Mouse (Mus musculus): ENCODE results near the gene Rpl22. TPM values are rescaled to one million over a fixed set of nuclear protein-coding genes. Genes with fewer than 3 reads are reported as not detected.

Gene Rpl22
- polyA plus RNA-seq, 1 experiment from 2014 or later, result 276 TPM

DNA sequence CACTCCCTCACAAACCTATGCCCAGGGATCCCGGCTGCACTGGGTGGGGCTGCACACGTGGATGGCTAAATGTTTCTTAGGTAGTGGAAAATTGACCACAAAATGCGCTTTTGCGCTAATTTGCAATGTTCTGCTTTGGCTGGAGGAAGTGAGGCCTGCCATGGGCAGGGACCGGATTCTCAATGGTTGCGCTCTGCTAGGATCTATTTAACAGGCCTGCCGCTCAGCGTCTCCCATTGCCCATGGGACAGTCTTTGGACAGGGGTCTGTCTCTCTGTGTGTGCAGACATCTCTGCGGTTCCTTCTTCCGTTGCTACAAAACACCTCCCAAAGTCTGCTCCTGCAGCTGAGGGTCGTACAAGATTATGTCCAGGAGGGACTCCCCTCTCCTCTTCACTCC is 34.6 kb upstream of the Rpl22 start:
- no peak for ATAC-seq (ENCODE audit: insufficient number of reproducible peaks, insufficient read depth, low FRiP score, low read depth)
- WGBS, result 18% methylated on average over 11 of the region's 11 CpGs
- H3K4me1 ChIP-seq (ENCODE audit: control insufficient read depth in 2 of 2, insufficient read depth in 2 of 2, low read length in 2 of 2), result peaks cover 3 to 9% of the 10 kb centered on the region in 2 experiments
- H3K9me3 ChIP-seq (ENCODE audit: control insufficient read depth, low read length), result no peaks in the 10 kb centered on the region
- no peak overlapping the region for H3K27ac ChIP-seq (replicated peaks in 1 of 2; ENCODE audit: control insufficient read depth in 1 of 2, insufficient read depth in 1 of 2, low read depth in 2 of 2, low read length in 2 of 2)
- H3K36me3 ChIP-seq (ENCODE audit: control insufficient read depth, insufficient read depth, low read length), result no peaks in the 10 kb centered on the region
- no peak overlapping the region for H3K9ac ChIP-seq (ENCODE audit: low read length)
- H3K4me2 ChIP-seq (ENCODE audit: low read length), result no peak overlapping the region
- H3K4me3 ChIP-seq (ENCODE audit: control insufficient read depth in 1 of 2, insufficient read depth in 1 of 2, low read depth in 1 of 2, low read length in 2 of 2), result no peak overlapping the region
- peaks cover 71% of the 10 kb centered on the region for H3K27me3 ChIP-seq (ENCODE audit: control insufficient read depth, insufficient read depth, low read length)

DNA sequence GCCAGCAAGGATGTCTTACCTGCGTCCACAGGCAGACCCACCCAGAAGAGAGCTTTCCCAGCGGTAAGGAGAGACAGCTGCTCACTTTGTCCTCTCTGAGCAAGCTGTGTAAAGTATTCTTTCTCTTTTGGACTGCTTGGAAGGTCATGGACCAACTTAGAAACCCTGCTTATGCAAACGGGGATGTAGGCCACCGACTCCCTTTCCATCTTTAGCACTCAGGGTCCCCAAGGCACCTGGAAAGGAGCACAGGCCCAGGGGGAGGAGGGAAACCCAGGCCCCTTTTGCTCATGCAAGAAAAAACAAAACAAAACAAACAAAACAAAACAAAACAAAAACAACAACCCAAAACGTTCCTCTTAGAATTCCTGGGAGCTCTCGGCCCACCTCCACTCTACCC is 34.0 kb upstream of the Rpl22 start, which contains the start of gene Hes3:
Gene Hes3 (minus strand): TSS at position 101 of the 400 bp plus-strand sequence.
- no peaks in the 10 kb centered on the region for H3K36me3 ChIP-seq (ENCODE audit: control insufficient read depth, insufficient read depth, low read length)
- H3K9me3 ChIP-seq (ENCODE audit: control insufficient read depth, low read length), result no peaks in the 10 kb centered on the region
- 26% methylated on average over 6 of the region's 6 CpGs for WGBS
- no peak within 1 kb of the TSS for H3K27ac ChIP-seq (replicated peaks in 1 of 2; ENCODE audit: control insufficient read depth in 1 of 2, insufficient read depth in 1 of 2, low read depth in 2 of 2, low read length in 2 of 2)
- ATAC-seq (ENCODE audit: insufficient number of reproducible peaks, insufficient read depth, low FRiP score, low read depth), result no peak
- H3K9ac ChIP-seq (ENCODE audit: low read length), result no peak within 1 kb of the TSS
- H3K4me3 ChIP-seq (ENCODE audit: control insufficient read depth in 1 of 2, insufficient read depth in 1 of 2, low read depth in 1 of 2, low read length in 2 of 2), result peak within 1 kb of the TSS in 1 of 2 experiments; percentile 21; a peak in 1 of 4 replicates
- H3K4me1 ChIP-seq (ENCODE audit: control insufficient read depth in 2 of 2, insufficient read depth in 2 of 2, low read length in 2 of 2), result peaks cover 6% of the 10 kb centered on the region in 2 experiments; a peak in 3 of 4 replicates
- peaks cover 65% of the 10 kb centered on the region for H3K27me3 ChIP-seq (ENCODE audit: control insufficient read depth, insufficient read depth, low read length)
- H3K4me2 ChIP-seq (ENCODE audit: low read length), result peak within 1 kb of the TSS; percentile 29

DNA sequence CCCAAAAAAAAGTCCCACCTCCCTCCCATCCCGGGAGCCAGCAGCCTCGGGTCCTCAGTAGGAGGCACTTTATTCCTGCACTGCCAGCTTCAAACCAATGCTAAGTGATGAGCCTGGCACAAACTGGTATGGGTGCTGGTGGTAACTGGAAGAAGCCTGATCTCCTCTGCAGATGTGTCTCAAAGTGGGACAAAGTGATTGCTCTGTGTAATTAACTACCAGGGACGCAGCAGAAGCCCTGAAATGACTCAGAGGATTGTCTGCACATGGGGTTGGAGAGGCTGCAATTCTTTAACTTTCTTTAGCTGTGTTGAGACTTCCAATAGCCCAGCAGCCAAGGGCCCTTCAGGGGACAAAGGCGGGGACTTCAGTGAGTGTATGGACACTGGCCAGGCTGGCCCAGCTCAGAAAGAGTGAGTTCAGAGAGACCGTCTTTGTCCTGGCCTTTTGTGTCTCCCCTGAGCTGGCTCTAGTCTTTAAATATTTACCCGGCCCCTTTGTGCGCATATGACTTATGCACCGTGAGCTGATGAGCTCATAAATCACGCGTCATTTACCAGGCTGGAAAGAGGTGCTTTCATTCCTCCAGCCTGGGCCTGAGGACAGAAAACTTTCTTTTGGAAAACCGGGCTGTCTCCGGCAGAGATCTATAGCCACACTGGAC is 33.3 kb upstream of the Rpl22 start:
- Histone ChIP-seq H3K9ac (ENCODE audit: low read length) (no peak overlapping the region), H3K36me3 (ENCODE audit: control insufficient read depth, insufficient read depth, low read length) (no peaks in the 10 kb centered on the region), H3K9me3 (ENCODE audit: control insufficient read depth, low read length) (no peaks in the 10 kb centered on the region), H3K4me3 (ENCODE audit: control insufficient read depth in 1 of 2, insufficient read depth in 1 of 2, low read depth in 1 of 2, low read length in 2 of 2) (no peak overlapping the region), H3K27me3 (ENCODE audit: control insufficient read depth, insufficient read depth, low read length) (peaks cover 59% of the 10 kb centered on the region), H3K4me1 (ENCODE audit: control insufficient read depth in 2 of 2, insufficient read depth in 2 of 2, low read length in 2 of 2) (peaks cover 6% of the 10 kb centered on the region in 2 experiments; a peak in 3 of 4 replicates), H3K27ac (replicated peaks in 1 of 2; ENCODE audit: control insufficient read depth in 1 of 2, insufficient read depth in 1 of 2, low read depth in 2 of 2, low read length in 2 of 2) (no peak overlapping the region), H3K4me2 (ENCODE audit: low read length) (no peak overlapping the region)
- WGBS, result 45% methylated on average over 12 of the region's 12 CpGs
- ATAC-seq (ENCODE audit: insufficient number of reproducible peaks, insufficient read depth, low FRiP score, low read depth), result no peak

DNA sequence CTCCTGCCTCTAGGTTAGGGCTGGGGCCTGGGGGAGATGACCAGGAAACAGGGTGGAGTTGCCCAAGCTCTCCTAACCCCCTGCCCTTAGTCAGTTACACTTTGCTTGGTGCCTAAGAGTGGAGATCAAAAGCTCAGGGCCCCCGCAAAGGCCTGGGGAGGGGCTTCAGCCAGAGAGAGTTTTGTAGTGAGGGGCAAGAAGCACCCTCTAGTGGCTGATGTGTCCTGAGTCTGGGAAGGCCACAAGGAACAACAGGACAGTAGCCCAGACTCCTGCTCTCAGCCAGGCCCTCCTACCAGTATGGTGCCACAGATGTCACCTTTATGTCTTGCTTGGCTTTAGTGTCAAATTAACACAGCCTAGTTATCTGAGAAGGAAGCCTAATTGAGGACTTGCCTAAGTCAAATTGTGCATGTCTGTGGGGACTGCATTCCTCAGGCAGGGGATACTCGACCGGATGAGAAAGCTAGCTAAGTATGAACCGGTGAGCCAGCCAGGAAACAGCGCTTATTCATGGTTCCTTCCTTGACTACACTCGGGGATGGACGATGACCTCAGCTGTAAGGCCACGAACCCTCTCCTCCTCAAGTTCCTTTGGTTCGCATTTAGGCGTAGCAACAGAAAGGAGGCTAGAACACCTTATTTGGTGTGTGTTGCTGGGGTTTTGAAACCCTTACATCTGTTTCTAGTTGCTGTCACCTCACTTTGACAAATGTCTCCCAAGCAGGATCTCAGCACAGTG is 31.2 kb upstream of the Rpl22 start:
- WGBS, result 49% methylated on average over 10 of the region's 10 CpGs
- no peak overlapping the region for H3K9ac ChIP-seq (ENCODE audit: low read length)
- peaks cover under 1% of the 10 kb centered on the region; the same call in 1 of the 2 replicates for H3K36me3 ChIP-seq (ENCODE audit: control insufficient read depth, insufficient read depth, low read length)
- H3K4me3 ChIP-seq (ENCODE audit: control insufficient read depth in 1 of 2, insufficient read depth in 1 of 2, low read depth in 1 of 2, low read length in 2 of 2), result no peak overlapping the region
- no peak for ATAC-seq (ENCODE audit: insufficient number of reproducible peaks, insufficient read depth, low FRiP score, low read depth)
- no peak overlapping the region for H3K4me2 ChIP-seq (ENCODE audit: low read length)
- H3K9me3 ChIP-seq (ENCODE audit: control insufficient read depth, low read length), result no peaks in the 10 kb centered on the region
- peaks cover 43% of the 10 kb centered on the region for H3K27me3 ChIP-seq (ENCODE audit: control insufficient read depth, insufficient read depth, low read length)
- H3K27ac ChIP-seq (replicated peaks in 1 of 2; ENCODE audit: control insufficient read depth in 1 of 2, insufficient read depth in 1 of 2, low read depth in 2 of 2, low read length in 2 of 2), result peak overlapping the region in 1 of 2 experiments; percentile 56; a peak in 2 of 4 replicates
- H3K4me1 ChIP-seq (ENCODE audit: control insufficient read depth in 2 of 2, insufficient read depth in 2 of 2, low read length in 2 of 2), result peaks cover 13 to 17% of the 10 kb centered on the region in 2 experiments

DNA sequence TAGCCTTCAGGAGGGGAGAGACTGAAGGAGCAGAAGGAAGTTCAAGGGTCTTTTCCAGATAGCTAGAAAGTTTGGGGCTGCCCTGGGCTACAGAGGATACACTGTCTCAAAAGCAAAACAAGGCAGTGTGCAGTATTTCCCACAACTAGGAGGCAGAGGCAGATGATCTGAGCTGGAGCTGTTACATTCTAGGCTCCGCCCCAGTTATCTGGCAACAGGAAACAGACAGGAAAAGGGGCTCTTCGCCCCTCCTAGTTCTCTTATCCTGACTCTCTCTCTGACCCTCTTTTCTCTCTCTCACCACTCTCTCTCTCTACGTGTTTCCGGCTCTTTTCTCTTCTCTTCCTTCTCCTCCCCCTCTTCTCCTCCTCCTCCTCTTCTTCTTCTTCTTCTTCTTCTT is 29.6 kb upstream of the Rpl22 start:
- Histone ChIP-seq H3K36me3 (ENCODE audit: control insufficient read depth, insufficient read depth, low read length) (peaks cover 16% of the 10 kb centered on the region), H3K27ac (replicated peaks in 1 of 2; ENCODE audit: control insufficient read depth in 1 of 2, insufficient read depth in 1 of 2, low read depth in 2 of 2, low read length in 2 of 2) (peak overlapping the region; percentile 41 to 79), H3K27me3 (ENCODE audit: control insufficient read depth, insufficient read depth, low read length) (peaks cover 29% of the 10 kb centered on the region), H3K4me1 (ENCODE audit: control insufficient read depth in 2 of 2, insufficient read depth in 2 of 2, low read length in 2 of 2) (peaks cover 13% of the 10 kb centered on the region in 2 experiments), H3K4me2 (ENCODE audit: low read length) (peak overlapping the region; percentile 36), H3K9me3 (ENCODE audit: control insufficient read depth, low read length) (no peaks in the 10 kb centered on the region), H3K9ac (ENCODE audit: low read length) (no peak overlapping the region), H3K4me3 (ENCODE audit: control insufficient read depth in 1 of 2, insufficient read depth in 1 of 2, low read depth in 1 of 2, low read length in 2 of 2) (no peak overlapping the region)
- no peak for ATAC-seq (ENCODE audit: insufficient number of reproducible peaks, insufficient read depth, low FRiP score, low read depth)
- WGBS, result 31% methylated on average over 4 of the region's 4 CpGs

DNA sequence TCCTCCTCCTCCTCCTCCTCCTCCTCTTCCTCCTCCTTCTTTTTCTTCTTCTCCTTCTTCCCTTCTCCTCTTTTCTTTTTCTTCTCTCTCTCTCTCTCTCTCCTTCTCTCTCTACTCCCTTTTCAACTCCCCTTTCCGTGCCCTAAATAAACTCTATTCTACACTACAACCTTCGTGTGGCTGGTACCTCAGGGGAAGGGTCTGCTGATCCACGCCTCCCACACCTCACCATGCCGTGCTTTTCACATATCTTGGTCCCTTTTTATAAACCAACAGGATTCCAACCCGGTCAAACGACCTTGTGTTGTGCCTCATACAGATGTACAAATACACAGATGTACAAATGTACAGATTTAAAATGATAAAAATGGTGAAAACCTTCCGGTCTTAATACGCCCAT is 29.2 kb upstream of the Rpl22 start:
- no peak for ATAC-seq (ENCODE audit: insufficient number of reproducible peaks, insufficient read depth, low FRiP score, low read depth)
- Histone ChIP-seq H3K9me3 (ENCODE audit: control insufficient read depth, low read length) (no peaks in the 10 kb centered on the region), H3K9ac (ENCODE audit: low read length) (peak overlapping the region; percentile 76), H3K27ac (replicated peaks in 1 of 2; ENCODE audit: control insufficient read depth in 1 of 2, insufficient read depth in 1 of 2, low read depth in 2 of 2, low read length in 2 of 2) (peak overlapping the region; percentile 59 to 82), H3K4me1 (ENCODE audit: control insufficient read depth in 2 of 2, insufficient read depth in 2 of 2, low read length in 2 of 2) (peaks cover 13% of the 10 kb centered on the region in 2 experiments), H3K36me3 (ENCODE audit: control insufficient read depth, insufficient read depth, low read length) (peaks cover 21% of the 10 kb centered on the region), H3K27me3 (ENCODE audit: control insufficient read depth, insufficient read depth, low read length) (peaks cover 24% of the 10 kb centered on the region), H3K4me3 (ENCODE audit: control insufficient read depth in 1 of 2, insufficient read depth in 1 of 2, low read depth in 1 of 2, low read length in 2 of 2) (peak overlapping the region; percentile 55 to 76), H3K4me2 (ENCODE audit: low read length) (peak overlapping the region; percentile 98)
- 11% methylated on average over 8 of the region's 8 CpGs for WGBS

DNA sequence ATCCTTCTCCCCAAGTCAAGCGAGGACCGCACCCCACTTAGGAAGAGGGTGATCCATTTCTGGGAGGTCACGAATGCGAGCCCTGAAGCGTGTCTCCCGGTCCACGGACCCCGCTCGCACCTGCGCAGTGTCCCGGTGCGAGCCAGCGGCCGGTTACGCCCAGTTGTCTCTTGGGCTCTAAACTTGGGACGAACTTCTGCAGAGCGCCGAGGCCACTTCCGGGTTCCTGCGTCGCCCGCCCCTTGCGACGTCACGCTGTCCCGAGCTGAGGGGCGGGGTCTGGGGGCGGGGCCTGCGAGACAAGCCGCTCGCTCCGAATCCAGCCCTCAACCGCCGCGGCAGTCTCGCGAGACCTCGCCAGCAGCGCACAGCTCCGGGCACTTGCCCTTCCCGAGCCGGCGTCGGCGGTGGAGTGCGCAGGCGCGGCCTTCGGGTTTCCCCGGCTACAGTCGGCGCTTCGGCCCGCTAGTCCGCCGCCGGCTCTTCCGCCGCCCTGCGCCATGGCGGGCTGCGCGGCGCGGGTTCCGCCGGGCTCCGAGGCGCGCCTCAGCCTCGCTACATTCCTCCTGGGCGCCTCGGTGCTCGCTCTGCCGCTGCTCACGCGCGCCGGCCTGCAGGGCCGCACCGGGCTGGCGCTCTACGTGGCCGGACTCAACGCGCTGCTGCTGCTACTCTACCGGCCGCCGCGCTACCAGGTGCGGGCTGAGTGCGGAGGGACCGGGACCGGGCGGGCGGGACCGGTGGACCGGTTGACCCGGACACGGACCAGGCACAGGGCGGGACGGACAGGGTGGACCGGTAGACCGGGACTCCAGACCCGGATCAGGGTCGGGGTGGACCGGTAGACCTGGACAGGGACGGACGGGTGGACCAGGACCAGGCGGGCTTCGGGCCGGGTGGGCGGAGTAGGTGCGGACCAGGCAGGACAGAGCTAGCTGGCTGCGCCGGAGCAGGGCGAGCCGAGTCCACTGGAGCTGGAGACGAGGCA is 28.4 kb upstream of the Rpl22 start, which contains the start of gene Icmt:
Gene Icmt (plus strand): TSS at position 354 of the 988 bp plus-strand sequence.
- peak; percentile 93 for ATAC-seq (ENCODE audit: insufficient number of reproducible peaks, insufficient read depth, low FRiP score, low read depth)

More for the DNA sequence above, 28.4 kb upstream of the Rpl22 start, which contains the start of gene Icmt:
- H3K9ac ChIP-seq (ENCODE audit: low read length), result peak within 1 kb of the TSS; percentile 91
- H3K4me1 ChIP-seq (ENCODE audit: control insufficient read depth in 2 of 2, insufficient read depth in 2 of 2, low read length in 2 of 2), result peaks cover 13% of the 10 kb centered on the region in 2 experiments
- H3K36me3 ChIP-seq (ENCODE audit: control insufficient read depth, insufficient read depth, low read length), result peaks cover 28% of the 10 kb centered on the region
- WGBS, result under 1% methylated on average over 109 of the region's 119 CpGs
- H3K27me3 ChIP-seq (ENCODE audit: control insufficient read depth, insufficient read depth, low read length), result peaks cover 16% of the 10 kb centered on the region
- peak within 1 kb of the TSS; percentile 98 for H3K4me2 ChIP-seq (ENCODE audit: low read length)
- peak within 1 kb of the TSS; percentile 59 to 82 for H3K27ac ChIP-seq (replicated peaks in 1 of 2; ENCODE audit: control insufficient read depth in 1 of 2, insufficient read depth in 1 of 2, low read depth in 2 of 2, low read length in 2 of 2)
- peak within 1 kb of the TSS; percentile 67 to 76 for H3K4me3 ChIP-seq (ENCODE audit: control insufficient read depth in 1 of 2, insufficient read depth in 1 of 2, low read depth in 1 of 2, low read length in 2 of 2)
- H3K9me3 ChIP-seq (ENCODE audit: control insufficient read depth, low read length), result no peaks in the 10 kb centered on the region

Measured in heart, embryonic 14.5 days (tissue).